Mouse (Mus musculus) embryonic facial prominence, embryonic 12.5 days (tissue): ENCODE results near the gene Nr1h2. TPM values are rescaled to one million over a fixed set of nuclear protein-coding genes. Genes with fewer than 3 reads are reported as not detected.

Experiments
- ATAC-seq: fragments of 200-750 bp; cut with Nextera tagmentation; 2 replicates; pipeline ENCODE4 v1.8.0; 2017; ENCODE audit not compliant: insufficient number of reproducible peaks, insufficient read depth, low FRiP score, low TSS enrichment
- H3K27ac ChIP-seq: fragments of 300-500 bp; sonication (generic); 2 replicates; pipeline ENCODE4 v1.5.1; 2016; ENCODE audit warnings: mild to moderate bottlenecking
- H3K27me3 ChIP-seq: fragments of 300-500 bp; sonication (generic); 2 replicates; pipeline ENCODE4 v1.6.1; 2016; ENCODE audit warnings: mild to moderate bottlenecking, moderate library complexity
- H3K36me3 ChIP-seq: fragments of 300-500 bp; sonication (generic); 2 replicates; pipeline ENCODE4 v1.6.1; 2016; ENCODE audit warnings: mild to moderate bottlenecking
- H3K4me1 ChIP-seq: fragments of 300-500 bp; sonication (generic); 2 replicates; pipeline ENCODE4 v1.6.1; 2016
- H3K4me2 ChIP-seq: fragments of 300-500 bp; sonication (generic); replicated peaks from 2 replicates; pipeline ENCODE4 v1.6.1; 2016; ENCODE audit warnings: mild to moderate bottlenecking, moderate library complexity
- H3K4me3 ChIP-seq: fragments of 300-500 bp; sonication (generic); 2 replicates; pipeline ENCODE4 v1.5.1; 2016; ENCODE audit warnings: mild to moderate bottlenecking
- H3K9ac ChIP-seq: fragments of 300-500 bp; sonication (generic); 2 replicates; pipeline ENCODE4 v1.6.1; 2016; ENCODE audit warnings: mild to moderate bottlenecking, moderate library complexity
- H3K9me3 ChIP-seq: fragments of 300-500 bp; sonication (generic); 2 replicates; pipeline ENCODE4 v1.6.1; 2016; ENCODE audit warnings: mild to moderate bottlenecking, moderate library complexity
- WGBS: fragments of 180-500 bp; shearing (Covaris S2); methylation state at CpG from one replicate; pipeline ENCODE4 v1.1.7; 2016; 5-methylcytosine and 5-hydroxymethylcytosine counted together
- polyA plus RNA-seq: library from polyadenylated mRNA; unstranded; fragments of >200 nt; fragmentation: Nextera tagmentation; extraction: Ambion mirVana; gene quantifications from 2 replicates; pipeline ENCODE4 v1.2.1, GENCODE M21; 2016

The Nr1h2 gene
- polyA plus RNA-seq, 1 experiment from 2014 or later, result 68.1 TPM

DNA sequence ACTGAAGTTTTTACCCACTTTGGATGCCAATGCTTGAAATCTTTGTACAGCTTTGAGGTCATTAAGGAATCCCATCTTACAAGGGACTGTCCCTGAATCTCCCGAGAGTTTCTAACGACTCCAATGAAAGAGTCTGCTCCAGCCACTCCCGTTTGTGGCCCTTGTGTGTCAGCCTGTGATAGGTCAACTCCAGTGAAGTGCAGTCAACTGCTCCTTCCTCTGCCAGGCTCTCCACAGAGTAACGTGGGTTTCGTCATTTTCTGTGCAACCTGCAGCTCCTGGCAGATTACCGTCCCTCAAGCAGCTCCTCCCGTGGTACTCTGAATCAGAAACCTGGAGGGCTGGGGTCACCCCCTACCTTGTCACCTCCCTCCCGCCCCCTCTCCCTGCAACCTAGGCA lies 9.5 kb upstream of the Nr1h2 start:
- Histone ChIP-seq H3K36me3 (no peaks in the 10 kb centered on the region), H3K27me3 (no peaks in the 10 kb centered on the region), H3K9me3 (no peaks in the 10 kb centered on the region), H3K9ac (no peak overlapping the region), H3K4me1 (no peaks in the 10 kb centered on the region), H3K27ac (no peak overlapping the region), H3K4me3 (no peak overlapping the region), H3K4me2 (no peak overlapping the region)
- WGBS, result 49% methylated on average over 8 of the region's 8 CpGs
- no peak for ATAC-seq

- no peak overlapping the region for H3K4me2 ChIP-seq
- no peaks in the 10 kb centered on the region for H3K9me3 ChIP-seq
- ATAC-seq, result no peak
- H3K9ac ChIP-seq, result no peak overlapping the region
- H3K4me3 ChIP-seq, result no peak overlapping the region
- 52% methylated on average over 18 of the region's 18 CpGs for WGBS
- H3K27ac ChIP-seq, result no peak overlapping the region
- H3K4me1 ChIP-seq, result no peaks in the 10 kb centered on the region
- H3K27me3 ChIP-seq, result no peaks in the 10 kb centered on the region
- H3K36me3 ChIP-seq, result no peaks in the 10 kb centered on the region
These were observed 7.0 kb upstream of the Nr1h2 start for GRCm38 (mm10) chr7:44560435-44561400.

DNA sequence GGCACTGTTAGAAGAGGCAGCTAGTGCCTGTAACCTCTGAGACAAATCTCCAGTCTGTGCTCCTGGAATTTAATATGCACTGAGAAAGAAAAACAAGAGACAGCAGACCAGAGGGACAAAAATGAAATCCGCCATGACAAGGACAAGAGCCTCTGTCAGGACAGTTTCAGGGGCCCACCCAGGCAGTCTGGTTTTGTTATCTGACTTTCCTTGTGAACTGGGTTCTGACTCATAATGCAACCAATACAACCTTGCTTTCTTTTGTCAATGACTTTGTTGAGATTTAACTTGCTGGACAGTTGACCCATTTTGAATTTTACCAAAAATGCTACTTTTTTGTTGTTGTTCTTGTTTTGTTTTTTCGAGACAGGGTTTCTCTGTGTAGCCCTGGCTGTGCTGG lies 3.9 kb upstream of the Nr1h2 start:
- no peak for ATAC-seq
- Histone ChIP-seq H3K9ac (no peak overlapping the region; the same call in 1 of the 2 replicates), H3K27ac (no peak overlapping the region), H3K9me3 (no peaks in the 10 kb centered on the region), H3K27me3 (no peaks in the 10 kb centered on the region), H3K36me3 (no peaks in the 10 kb centered on the region), H3K4me2 (no peak overlapping the region), H3K4me3 (no peak overlapping the region), H3K4me1 (peaks cover 6% of the 10 kb centered on the region)
- WGBS, result 70% methylated on average over 2 of the region's 2 CpGs

GRCm38 (mm10) chr7:44553196-44553764 lies 471 bp downstream of the Nr1h2 start:
- Histone ChIP-seq H3K4me2 (peak overlapping the region; percentile 47), H3K27ac (peak overlapping the region; percentile 96), H3K9ac (peak overlapping the region; percentile 48), H3K36me3 (peaks cover 28% of the 10 kb centered on the region), H3K4me3 (peak overlapping the region; percentile 74), H3K27me3 (no peaks in the 10 kb centered on the region), H3K9me3 (no peaks in the 10 kb centered on the region), H3K4me1 (peaks cover 9% of the 10 kb centered on the region)
- WGBS, result under 1% methylated on average over 31 of the region's 32 CpGs
- peak; percentile 68 for ATAC-seq

- Histone ChIP-seq H3K27me3 (no peaks in the 10 kb centered on the region), H3K9me3 (no peaks in the 10 kb centered on the region), H3K36me3 (peaks cover 28% of the 10 kb centered on the region), H3K4me1 (peaks cover 15% of the 10 kb centered on the region), H3K4me2 (peak overlapping the region; percentile 47), H3K9ac (0 out of 2 replicates have a peak overlapping the region, but pooled peaks have one; percentile 12), H3K27ac (peak overlapping the region; percentile 96; the same call in 1 of the 2 replicates), H3K4me3 (peak overlapping the region; percentile 74)
- no peak for ATAC-seq
- WGBS, result 83% methylated on average over 29 of the region's 31 CpGs
These were observed 1.4 kb downstream of the Nr1h2 start for GRCm38 (mm10) chr7:44552141-44552908.

DNA sequence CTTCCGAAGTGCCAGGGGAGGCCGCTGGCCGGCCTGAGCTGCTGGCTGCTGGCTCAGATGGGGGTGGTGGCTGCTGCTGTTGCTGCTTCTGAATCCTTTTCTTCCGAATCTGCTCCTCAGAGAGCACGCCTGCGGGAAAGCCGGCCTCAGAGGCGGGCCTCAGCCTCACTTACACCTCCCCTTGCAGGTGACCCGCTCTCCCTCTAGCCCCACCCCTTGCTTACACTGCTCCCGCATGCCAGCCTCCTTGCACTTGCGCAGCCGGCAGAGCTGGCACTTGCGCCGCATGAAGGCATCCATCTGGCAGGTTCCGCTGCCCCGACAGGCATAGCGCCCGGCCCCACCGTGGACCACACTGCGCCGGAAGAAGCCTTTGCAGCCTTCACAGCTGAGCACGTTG lies 2.0 kb downstream of the Nr1h2 start:
- ATAC-seq, result no peak
- no peaks in the 10 kb centered on the region for H3K9me3 ChIP-seq
- no peak overlapping the region for H3K4me2 ChIP-seq
- no peak overlapping the region for H3K27ac ChIP-seq
- no peak overlapping the region for H3K9ac ChIP-seq
- 80% methylated on average over 22 of the region's 22 CpGs for WGBS
- no peak overlapping the region for H3K4me3 ChIP-seq
- H3K4me1 ChIP-seq, result peaks cover 20% of the 10 kb centered on the region
- peaks cover 28% of the 10 kb centered on the region for H3K36me3 ChIP-seq
- H3K27me3 ChIP-seq, result no peaks in the 10 kb centered on the region

- Histone ChIP-seq H3K9me3 (no peaks in the 10 kb centered on the region), H3K36me3 (peaks cover 29% of the 10 kb centered on the region), H3K4me3 (no peak overlapping the region), H3K9ac (no peak overlapping the region), H3K4me1 (peaks cover 20% of the 10 kb centered on the region), H3K27ac (no peak overlapping the region), H3K4me2 (no peak overlapping the region), H3K27me3 (no peaks in the 10 kb centered on the region)
- 94% methylated on average over 21 of the region's 21 CpGs for WGBS
- no peak for ATAC-seq
These were observed 2.5 kb downstream of the Nr1h2 start for GRCm38 (mm10) chr7:44551301-44551700.

DNA sequence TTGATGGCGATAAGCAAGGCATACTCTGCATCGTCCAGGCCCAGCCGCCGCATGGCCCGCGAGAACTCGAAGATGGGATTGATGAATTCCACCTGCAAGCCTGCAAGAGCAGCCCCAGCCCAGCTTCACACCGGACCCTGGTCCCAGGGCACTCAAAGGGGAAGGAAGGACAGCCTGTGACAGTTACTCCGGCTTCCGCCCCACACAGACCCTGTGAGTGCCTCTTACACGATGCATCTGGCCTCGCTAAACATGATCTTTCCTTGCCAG lies 3.4 kb downstream of the Nr1h2 start:
- no peaks in the 10 kb centered on the region for H3K9me3 ChIP-seq

GRCm38 (mm10) chr7:44549621-44550408 lies 3.9 kb downstream of the Nr1h2 start:
- Histone ChIP-seq H3K36me3 (peaks cover 33% of the 10 kb centered on the region), H3K9me3 (no peaks in the 10 kb centered on the region), H3K4me2 (no peak overlapping the region), H3K9ac (no peak overlapping the region), H3K27me3 (no peaks in the 10 kb centered on the region), H3K4me1 (peaks cover 20% of the 10 kb centered on the region), H3K27ac (no peak overlapping the region), H3K4me3 (no peak overlapping the region)
- 94% methylated on average over 23 of the region's 23 CpGs for WGBS
- ATAC-seq, result no peak

More for the DNA sequence above, 3.4 kb downstream of the Nr1h2 start:
- no peak overlapping the region for H3K9ac ChIP-seq
- peaks cover 33% of the 10 kb centered on the region for H3K36me3 ChIP-seq
- H3K27me3 ChIP-seq, result no peaks in the 10 kb centered on the region
- WGBS, result 93% methylated on average over 12 of the region's 12 CpGs
- no peak for ATAC-seq
- no peak overlapping the region for H3K4me2 ChIP-seq
- H3K27ac ChIP-seq, result no peak overlapping the region
- peaks cover 20% of the 10 kb centered on the region for H3K4me1 ChIP-seq
- H3K4me3 ChIP-seq, result no peak overlapping the region

DNA sequence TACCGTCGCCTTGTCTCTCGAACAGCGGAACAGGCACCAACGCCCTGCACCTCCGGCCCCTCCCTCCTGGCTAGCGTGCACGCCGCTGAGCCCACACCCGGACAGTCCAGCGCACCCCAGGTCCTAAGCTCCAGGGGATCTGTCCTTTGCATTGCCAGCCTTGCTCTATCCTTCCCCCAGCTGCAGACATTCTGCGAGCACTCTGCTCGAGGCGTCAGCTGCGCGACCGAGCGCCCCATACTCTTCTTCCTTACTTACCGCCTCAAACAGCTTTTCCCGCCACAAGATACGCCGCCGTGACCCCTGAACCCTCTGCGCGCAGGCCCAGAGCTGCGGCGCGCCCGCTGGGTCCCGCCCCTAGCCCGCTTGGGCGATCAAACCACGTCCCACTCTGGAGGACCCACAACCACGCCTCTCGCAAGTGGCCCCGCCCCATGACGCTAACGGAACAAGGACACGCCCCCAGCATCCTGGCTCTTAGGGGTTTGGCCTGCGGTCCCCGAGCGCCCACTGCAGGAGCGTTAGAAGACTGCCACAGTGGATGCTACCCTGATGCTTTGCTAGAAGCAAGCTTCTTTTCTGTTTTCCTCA lies 5.2 kb downstream of the Nr1h2 start, which contains the start of gene Pold1:
Gene Pold1, minus strand, starts transcription at position 353 of the 591 bp plus-strand sequence.
- H3K4me3 ChIP-seq, result peak within 1 kb of the TSS; percentile 70
- peak within 1 kb of the TSS; percentile 88 for H3K27ac ChIP-seq
- H3K4me1 ChIP-seq, result peaks cover 20% of the 10 kb centered on the region
- peak within 1 kb of the TSS; percentile 67 for H3K9ac ChIP-seq
- under 1% methylated on average over 43 of the region's 43 CpGs for WGBS
- H3K9me3 ChIP-seq, result no peaks in the 10 kb centered on the region
- no peaks in the 10 kb centered on the region for H3K27me3 ChIP-seq
- peak; percentile 84 for ATAC-seq
- H3K4me2 ChIP-seq, result peak within 1 kb of the TSS; percentile 77
- peaks cover 33% of the 10 kb centered on the region for H3K36me3 ChIP-seq

DNA sequence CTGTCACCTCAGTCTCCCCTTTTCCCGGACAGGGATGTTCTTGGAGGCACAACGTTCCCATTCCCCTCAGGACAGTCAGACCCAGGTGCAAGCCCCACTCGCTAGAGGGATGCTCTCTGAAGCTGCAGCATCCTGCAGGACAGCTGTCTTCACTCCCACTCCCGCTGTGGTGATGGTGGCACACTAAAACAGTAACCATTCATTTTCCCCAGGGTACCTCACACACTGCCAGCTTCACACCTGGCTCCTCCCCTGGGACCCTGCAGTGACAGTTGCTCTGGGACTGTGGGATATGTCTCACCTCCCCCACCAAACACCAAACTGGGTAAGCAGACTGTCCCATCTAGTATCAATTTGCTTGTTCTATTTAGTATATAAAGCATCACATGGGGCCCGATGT lies 6.0 kb downstream of the Nr1h2 start:
- H3K4me2 ChIP-seq, result peak overlapping the region; percentile 77
- ATAC-seq, result no peak
- 23% methylated on average over 5 of the region's 5 CpGs for WGBS
- no peak overlapping the region for H3K27ac ChIP-seq
- no peaks in the 10 kb centered on the region for H3K27me3 ChIP-seq
- H3K4me1 ChIP-seq, result peaks cover 15% of the 10 kb centered on the region
- H3K4me3 ChIP-seq, result peak overlapping the region; percentile 70
- peak overlapping the region; percentile 67 for H3K9ac ChIP-seq
- no peaks in the 10 kb centered on the region for H3K9me3 ChIP-seq
- H3K36me3 ChIP-seq, result peaks cover 33% of the 10 kb centered on the region
